Mouse (Mus musculus) hindbrain, embryonic 15.5 days (tissue): ENCODE measurements around the gene Tet3. TPM values are rescaled to one million over a fixed set of nuclear protein-coding genes. Genes with fewer than 3 reads are reported as not detected.
A peak's percentile ranks its signal among the peaks of the same experiment; 100 is the strongest.

Source experiments
- ATAC-seq: fragments of 200-750 bp; cut with Nextera tagmentation; 2 replicates; pipeline ENCODE4 v1.8.0; 2017; ENCODE audit warnings: low read depth, moderate number of reproducible peaks, moderate TSS enrichment; ENCODE audit not compliant: low FRiP score
- H3K27ac ChIP-seq: fragments of 300-500 bp; sonication (generic); replicated peaks from 2 replicates; pipeline ENCODE4 v1.5.1; 2015; ENCODE audit warnings: mild to moderate bottlenecking, inconsistent platforms
- H3K27me3 ChIP-seq: fragments of 300-500 bp; sonication (generic); 2 replicates; pipeline ENCODE4 v1.6.1; 2015; ENCODE audit warnings: control low read depth, inconsistent platforms
- H3K36me3 ChIP-seq: fragments of 300-500 bp; sonication (generic); 2 replicates; pipeline ENCODE4 v1.6.1; 2015; ENCODE audit warnings: control low read depth, inconsistent platforms
- H3K4me1 ChIP-seq: fragments of 300-500 bp; sonication (generic); replicated peaks from 2 replicates; pipeline ENCODE4 v1.6.1; 2015; ENCODE audit warnings: control low read depth, inconsistent platforms
- H3K4me2 ChIP-seq: fragments of 300-500 bp; sonication (generic); 2 replicates; pipeline ENCODE4 v1.6.1; 2015; ENCODE audit warnings: moderate library complexity, mild to moderate bottlenecking, inconsistent platforms
- H3K4me3 ChIP-seq: fragments of 300-500 bp; sonication (generic); 2 replicates; pipeline ENCODE4 v1.5.1; 2015; ENCODE audit warnings: mild to moderate bottlenecking, inconsistent platforms
- H3K9ac ChIP-seq: fragments of 300-500 bp; sonication (generic); 2 replicates; pipeline ENCODE4 v1.6.1; 2015; ENCODE audit warnings: inconsistent platforms
- H3K9me3 ChIP-seq: fragments of 300-500 bp; sonication (generic); 2 replicates; pipeline ENCODE4 v1.6.1; 2016; ENCODE audit warnings: control low read depth, inconsistent platforms
- WGBS: fragments of 180-500 bp; shearing (Covaris S2); methylation state at CpG from one replicate; pipeline ENCODE4 v1.1.7; 2015; 5-methylcytosine and 5-hydroxymethylcytosine counted together
- polyA plus RNA-seq: library from polyadenylated mRNA; unstranded; fragments of >200 nt; fragmentation: Nextera tagmentation; extraction: Ambion mirVana; gene quantifications from 2 replicates; pipeline ENCODE4 v1.2.1, GENCODE M21; 2015

Gene Tet3
- polyA plus RNA-seq, 1 experiment from 2014 or later = 70.9 TPM

GRCm38 (mm10) chr6:83436547-83436946, 22.3 kb downstream of the Tet3 start:
- WGBS = 75% methylated on average over 4 of the region's 4 CpGs
- H3K4me1 ChIP-seq = peaks cover 88% of the 10 kb centered on the region
- no peak for ATAC-seq

GRCm38 (mm10) chr6:83435174-83435573, 23.7 kb downstream of the Tet3 start:
- no peak for ATAC-seq
- Histone ChIP-seq H3K27me3 (no peaks in the 10 kb centered on the region), H3K27ac (no peak overlapping the region), H3K36me3 (no peaks in the 10 kb centered on the region), H3K9ac (no peak overlapping the region), H3K4me2 (no peak overlapping the region), H3K9me3 (no peaks in the 10 kb centered on the region), H3K4me1 (peaks cover 89% of the 10 kb centered on the region), H3K4me3 (no peak overlapping the region)
- WGBS = 33% methylated on average over 5 of the region's 5 CpGs

More at GRCm38 (mm10) chr6:83436547-83436946, 22.3 kb downstream of the Tet3 start:
- Histone ChIP-seq H3K9ac (no peak overlapping the region), H3K27me3 (no peaks in the 10 kb centered on the region), H3K4me2 (no peak overlapping the region), H3K9me3 (no peaks in the 10 kb centered on the region), H3K27ac (no peak overlapping the region), H3K36me3 (no peaks in the 10 kb centered on the region), H3K4me3 (no peak overlapping the region)

GRCm38 (mm10) chr6:83433546-83433945, 25.3 kb downstream of the Tet3 start:
- Histone ChIP-seq H3K9ac (no peak overlapping the region), H3K4me1 (peaks cover 78% of the 10 kb centered on the region)

GRCm38 (mm10) chr6:83432966-83433365, 25.9 kb downstream of the Tet3 start:
- Histone ChIP-seq H3K4me2 (no peak overlapping the region), H3K4me3 (no peak overlapping the region), H3K9me3 (no peaks in the 10 kb centered on the region), H3K27me3 (no peaks in the 10 kb centered on the region), H3K9ac (no peak overlapping the region), H3K27ac (no peak overlapping the region), H3K4me1 (peaks cover 78% of the 10 kb centered on the region), H3K36me3 (no peaks in the 10 kb centered on the region)
- ATAC-seq = no peak
- whole genome bisulfite sequencing = 80% methylated on average over 7 of the region's 7 CpGs

More at GRCm38 (mm10) chr6:83433546-83433945, 25.3 kb downstream of the Tet3 start:
- Histone ChIP-seq H3K27ac (no peak overlapping the region), H3K4me3 (no peak overlapping the region), H3K36me3 (no peaks in the 10 kb centered on the region), H3K27me3 (no peaks in the 10 kb centered on the region), H3K4me2 (no peak overlapping the region), H3K9me3 (no peaks in the 10 kb centered on the region)
- WGBS = 70% methylated on average over 4 of the region's 4 CpGs
- no peak for ATAC-seq

- 29% methylated on average over 5 of the region's 5 CpGs for WGBS
- no peaks in the 10 kb centered on the region for H3K27me3 ChIP-seq
- H3K36me3 ChIP-seq = no peaks in the 10 kb centered on the region
- peak overlapping the region; percentile 63 for H3K27ac ChIP-seq
- no peak overlapping the region; the same call in 1 of the 2 replicates for H3K4me2 ChIP-seq
- no peaks in the 10 kb centered on the region for H3K9me3 ChIP-seq
- no peak overlapping the region for H3K4me3 ChIP-seq
- H3K4me1 ChIP-seq = peaks cover 60% of the 10 kb centered on the region
- ATAC-seq = peak; percentile 50
- no peak overlapping the region for H3K9ac ChIP-seq
Measured at GRCm38 (mm10) chr6:83427968-83428731, 30.7 kb downstream of the Tet3 start.

- no peak; the same call in 1 of the 2 replicates for ATAC-seq
- WGBS = 25% methylated on average over 6 of the region's 6 CpGs
- Histone ChIP-seq H3K36me3 (no peaks in the 10 kb centered on the region), H3K27ac (peak overlapping the region; percentile 63), H3K4me3 (no peak overlapping the region), H3K4me1 (peaks cover 59% of the 10 kb centered on the region), H3K9ac (no peak overlapping the region), H3K27me3 (no peaks in the 10 kb centered on the region), H3K4me2 (no peak overlapping the region), H3K9me3 (no peaks in the 10 kb centered on the region)
Measured at GRCm38 (mm10) chr6:83427512-83427911, 31.4 kb downstream of the Tet3 start.

GRCm38 (mm10) chr6:83426576-83426975, 32.3 kb downstream of the Tet3 start:
- H3K27me3 ChIP-seq = no peaks in the 10 kb centered on the region
- H3K36me3 ChIP-seq = no peaks in the 10 kb centered on the region
- H3K4me1 ChIP-seq = peaks cover 60% of the 10 kb centered on the region
- no peak overlapping the region for H3K9ac ChIP-seq
- no peak overlapping the region for H3K27ac ChIP-seq
- no peaks in the 10 kb centered on the region for H3K9me3 ChIP-seq
- ATAC-seq = no peak
- 81% methylated on average over 3 of the region's 3 CpGs for WGBS
- H3K4me2 ChIP-seq = no peak overlapping the region
- H3K4me3 ChIP-seq = no peak overlapping the region

GRCm38 (mm10) chr6:83424053-83424404, 34.9 kb downstream of the Tet3 start:
- H3K27me3 ChIP-seq = no peaks in the 10 kb centered on the region
- H3K9ac ChIP-seq = no peak overlapping the region
- H3K9me3 ChIP-seq = no peaks in the 10 kb centered on the region
- ATAC-seq = no peak
- H3K4me2 ChIP-seq = no peak overlapping the region
- H3K4me1 ChIP-seq = peaks cover 74% of the 10 kb centered on the region
- 74% methylated on average over 4 of the region's 4 CpGs for WGBS
- no peak overlapping the region for H3K4me3 ChIP-seq
- no peak overlapping the region for H3K27ac ChIP-seq
- H3K36me3 ChIP-seq = no peaks in the 10 kb centered on the region

- 42% methylated on average over 8 of the region's 8 CpGs for WGBS
- Histone ChIP-seq H3K4me1 (peaks cover 75% of the 10 kb centered on the region), H3K36me3 (no peaks in the 10 kb centered on the region), H3K9ac (no peak overlapping the region), H3K9me3 (no peaks in the 10 kb centered on the region), H3K27me3 (no peaks in the 10 kb centered on the region), H3K4me3 (no peak overlapping the region), H3K4me2 (no peak overlapping the region), H3K27ac (no peak overlapping the region)
- no peak for ATAC-seq
Measured at GRCm38 (mm10) chr6:83423400-83424052, 35.4 kb downstream of the Tet3 start.

- Histone ChIP-seq H3K27ac (no peak overlapping the region), H3K4me1 (peaks cover 74% of the 10 kb centered on the region), H3K36me3 (no peaks in the 10 kb centered on the region), H3K4me3 (no peak overlapping the region), H3K9ac (no peak overlapping the region), H3K9me3 (no peaks in the 10 kb centered on the region), H3K27me3 (no peaks in the 10 kb centered on the region), H3K4me2 (no peak overlapping the region)
- ATAC-seq = no peak
- 19% methylated on average over 11 of the region's 11 CpGs for WGBS
Measured at GRCm38 (mm10) chr6:83421866-83422649, 36.8 kb downstream of the Tet3 start.

- Histone ChIP-seq H3K9ac (no peak overlapping the region), H3K4me3 (no peak overlapping the region), H3K27me3 (no peaks in the 10 kb centered on the region), H3K4me1 (peaks cover 84% of the 10 kb centered on the region), H3K27ac (no peak overlapping the region), H3K4me2 (no peak overlapping the region), H3K9me3 (no peaks in the 10 kb centered on the region), H3K36me3 (no peaks in the 10 kb centered on the region)
- no peak for ATAC-seq
- 88% methylated on average over 3 of the region's 3 CpGs for WGBS
Measured at GRCm38 (mm10) chr6:83419516-83419915, 39.4 kb downstream of the Tet3 start.

- H3K27ac ChIP-seq = no peak overlapping the region
- no peak for ATAC-seq
- no peak overlapping the region for H3K4me3 ChIP-seq
- H3K9ac ChIP-seq = no peak overlapping the region
- no peak overlapping the region for H3K4me2 ChIP-seq
- no peaks in the 10 kb centered on the region for H3K27me3 ChIP-seq
- peaks cover 86% of the 10 kb centered on the region for H3K4me1 ChIP-seq
- no peaks in the 10 kb centered on the region for H3K9me3 ChIP-seq
- WGBS = 78% methylated on average over 3 of the region's 3 CpGs
- no peaks in the 10 kb centered on the region for H3K36me3 ChIP-seq
Measured at GRCm38 (mm10) chr6:83417531-83417930, 41.4 kb downstream of the Tet3 start.
